ENCODE assay signal across 17 mouse cellular contexts in the genomic region with DNA sequence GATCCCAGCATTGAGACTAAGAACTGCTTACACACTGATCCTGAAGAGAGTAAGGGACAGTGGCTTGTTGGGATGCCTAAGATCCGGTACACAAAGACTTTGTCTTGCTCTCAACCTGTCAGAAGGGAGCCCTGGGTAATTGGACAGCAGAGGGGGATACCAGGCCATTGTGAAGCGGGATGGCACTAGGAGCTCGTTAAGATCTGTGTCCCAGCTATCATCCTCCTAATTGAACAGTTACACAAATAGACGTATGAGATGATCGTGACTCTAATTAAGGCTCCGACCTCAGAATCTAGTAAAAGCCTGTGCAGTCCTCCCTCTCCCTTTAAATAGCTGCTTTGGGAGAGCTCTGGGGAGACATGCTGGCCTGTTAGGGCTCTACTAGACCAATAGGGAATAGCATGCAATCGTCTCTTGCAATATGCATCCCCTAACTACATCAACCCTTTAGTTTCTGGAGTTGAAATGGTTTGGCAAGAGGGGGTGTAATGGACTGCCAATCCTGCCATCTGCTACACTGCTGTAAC.
"Had no signal": no experiment of that assay in that cellular context is flagged by ENCODE, and none has a peak within 500 bp of the region (broad histone marks: within the 10 kb centered on the region; RNA-seq: fewer than 3 reads in every experiment).

No protein-coding gene starts in this region.

- DNase-seq: lung, adult 18-20 months; lung, embryonic 14.5 days; lung, postnatal 10 days; lung, postnatal 4 days; midbrain, embryonic 14.5 days; right cerebral cortex, postnatal 14 days; thymus, adult 2 months; thymus, postnatal 25 days; thymus, postnatal 4 days had no signal

- H3K4me2 ChIP-seq: lung, embryonic 14.5 days; midbrain, embryonic 12.5 days; neural tube, embryonic 13.5 days; neural tube, embryonic 15.5 days; stomach, embryonic 15.5 days had no signal

- H3K4me3 ChIP-seq: midbrain, embryonic 10.5 days; midbrain, embryonic 12.5 days; myocyte; neural tube, embryonic 13.5 days; neural tube, embryonic 15.5 days; stomach, embryonic 15.5 days had no signal

- H3K36me3 ChIP-seq: midbrain, embryonic 10.5 days; midbrain, embryonic 12.5 days; neural tube, embryonic 13.5 days; neural tube, embryonic 15.5 days; stomach, embryonic 15.5 days had no signal

- H3K9me3 ChIP-seq: midbrain, embryonic 10.5 days; midbrain, embryonic 12.5 days; neural tube, embryonic 13.5 days; neural tube, embryonic 15.5 days; stomach, embryonic 15.5 days had no signal

- H3K4me1 ChIP-seq: midbrain, embryonic 10.5 days; neural tube, embryonic 13.5 days; neural tube, embryonic 15.5 days; stomach, embryonic 15.5 days had no signal

- H3K9ac ChIP-seq: lung, embryonic 14.5 days; midbrain, embryonic 12.5 days; neural tube, embryonic 13.5 days; neural tube, embryonic 15.5 days; stomach, embryonic 15.5 days had no signal

- ATAC-seq: midbrain, embryonic 16.5 days had no signal

- H3K27me3 ChIP-seq: midbrain, embryonic 12.5 days; neural tube, embryonic 13.5 days; neural tube, embryonic 15.5 days; stomach, embryonic 15.5 days had no signal

- H3K27ac ChIP-seq: midbrain, embryonic 10.5 days; midbrain, embryonic 12.5 days; neural tube, embryonic 13.5 days; neural tube, embryonic 15.5 days; stomach, embryonic 15.5 days; stomach, postnatal 0 days had no signal
